Mouse (Mus musculus) fibroblast of lung, adult 2 months (primary cell): ENCODE measurements around the gene Ccdc85a.
"Not testable (repeated sequence)": the region's sequence is repeated elsewhere in the genome, so short reads cannot be mapped to it uniquely, and the experiment has no call there.

Experiments used
- DNase-seq: peaks from one replicate; pipeline ENCODE4 v3.0.0-alpha.2; 2011; ENCODE audit warnings: low read depth

Gene Ccdc85a

GRCm38 (mm10) chr11:28422451-28423231 is 161.5 kb downstream of the Ccdc85a start:
- DNase-seq, result no peak

- no peak for DNase-seq
These were observed 168.3 kb downstream of the Ccdc85a start for GRCm38 (mm10) chr11:28415841-28416240.

DNA sequence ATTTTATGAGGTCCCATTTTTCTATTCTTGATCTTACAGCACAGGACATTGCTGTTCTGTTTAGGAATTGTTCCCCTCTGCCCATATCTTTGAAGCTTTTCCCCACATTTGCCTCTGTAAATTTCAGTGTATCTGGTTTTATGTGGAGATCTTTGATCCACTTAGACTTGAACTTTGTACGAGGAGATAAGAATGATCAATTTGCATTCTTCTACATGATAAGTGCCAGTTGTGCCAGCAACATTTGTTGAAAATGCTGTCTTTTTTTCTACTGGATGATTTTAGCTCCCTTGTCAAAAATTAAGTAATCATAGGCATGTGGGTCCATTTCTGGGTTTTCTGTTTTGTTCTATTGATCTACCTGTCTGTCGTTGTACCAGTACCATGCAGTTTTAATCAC is 174.2 kb downstream of the Ccdc85a start:
- DNase-seq, result not testable (repeated sequence)

DNA sequence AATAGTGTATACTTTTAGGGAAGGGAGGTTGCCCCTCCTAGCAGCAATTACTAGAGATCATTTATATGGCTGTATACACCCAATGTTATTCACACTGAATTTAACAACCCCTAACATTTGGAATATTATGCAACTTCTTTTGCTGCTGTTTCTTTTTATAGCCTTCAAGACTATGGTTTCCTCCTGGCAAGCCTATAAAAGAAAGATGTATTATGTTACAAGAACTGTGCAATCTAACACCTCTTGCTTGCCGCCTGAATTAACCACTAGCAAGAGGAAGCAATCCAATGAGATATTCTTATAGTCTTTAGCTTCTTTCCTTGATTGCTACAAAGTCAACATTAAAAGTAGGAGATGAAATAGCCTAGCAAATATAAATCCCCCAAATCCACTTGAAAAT is 187.0 kb downstream of the Ccdc85a start:
- no peak for DNase-seq

DNA sequence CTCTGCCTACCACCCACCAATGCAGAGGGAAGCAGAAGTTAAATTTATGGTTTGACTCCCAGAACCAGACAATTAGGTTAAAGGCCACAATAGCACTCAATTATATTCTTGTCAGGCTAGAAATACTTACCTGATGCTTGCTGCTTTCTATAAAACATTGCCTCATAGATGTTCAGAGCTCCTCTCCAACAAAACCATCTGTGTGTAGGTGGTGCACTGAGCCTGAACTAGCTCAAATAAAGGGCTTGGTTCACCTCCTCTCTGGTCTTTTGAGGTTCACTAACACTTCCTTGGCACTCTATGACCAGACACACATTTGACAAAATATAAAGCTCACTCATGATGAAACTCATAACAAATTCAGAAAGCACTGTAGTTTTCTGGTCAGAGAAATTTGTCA is 208.2 kb downstream of the Ccdc85a start:
- DNase-seq, result no peak

DNA sequence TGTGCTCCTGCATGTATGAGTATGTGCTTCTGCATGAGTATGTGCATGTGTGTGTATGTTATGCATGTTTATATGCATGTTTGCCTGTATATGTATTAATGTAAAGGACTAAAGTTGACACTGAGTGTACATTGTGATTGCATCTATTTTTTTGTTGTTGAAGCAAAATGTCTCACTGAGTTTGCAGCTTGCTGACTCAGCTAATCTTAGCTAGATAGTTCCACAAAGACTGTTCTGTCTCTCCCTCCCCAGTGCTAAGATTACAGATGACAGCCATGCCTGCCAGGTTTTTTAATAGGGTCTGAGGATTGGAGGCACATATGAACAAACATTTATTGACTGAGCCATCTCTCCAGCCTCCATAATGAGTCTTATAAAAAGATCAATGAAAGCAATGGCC is 209.5 kb downstream of the Ccdc85a start:
- no peak for DNase-seq

DNA sequence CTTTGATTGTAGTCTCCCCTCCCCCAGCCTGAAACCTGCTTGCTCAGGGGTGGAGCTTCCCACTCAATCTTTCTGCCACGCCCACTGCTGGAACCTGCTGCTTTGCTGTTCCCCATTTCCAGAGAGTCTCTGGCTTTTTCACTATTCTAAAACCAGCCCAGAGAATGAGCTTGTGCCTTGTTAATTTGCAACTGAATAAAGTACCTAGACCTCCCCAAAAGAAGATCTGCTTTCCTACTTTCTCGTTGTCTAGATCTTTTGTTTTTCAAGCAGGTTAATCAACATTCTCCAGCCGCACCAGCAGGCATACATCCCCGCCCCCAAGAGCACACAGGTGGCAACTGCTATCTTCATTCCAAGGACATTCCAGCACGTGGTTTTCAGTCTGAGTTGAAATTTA is 212.7 kb downstream of the Ccdc85a start:
- DNase-seq, result not testable (repeated sequence)

DNA sequence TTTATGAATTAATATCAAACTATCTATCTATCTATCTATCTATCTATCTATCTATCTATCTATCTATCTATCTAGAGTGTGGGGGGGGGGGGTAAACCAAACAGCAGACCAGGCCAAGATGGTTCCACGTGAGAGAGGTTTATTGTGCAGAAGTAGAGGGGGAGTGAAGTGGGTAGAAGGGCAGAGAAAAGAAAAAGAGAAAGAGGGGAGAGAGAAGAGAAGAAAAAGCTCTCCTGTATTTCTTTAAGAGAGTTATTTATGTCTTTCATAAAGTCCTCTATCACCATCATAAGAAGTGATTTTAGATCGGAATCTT is 218.2 kb downstream of the Ccdc85a start:
- no peak for DNase-seq

- no peak for DNase-seq
These were observed 218.8 kb downstream of the Ccdc85a start for GRCm38 (mm10) chr11:28365209-28365928.

GRCm38 (mm10) chr11:28343465-28343864 is 240.7 kb downstream of the Ccdc85a start:
- DNase-seq, result no peak

DNA sequence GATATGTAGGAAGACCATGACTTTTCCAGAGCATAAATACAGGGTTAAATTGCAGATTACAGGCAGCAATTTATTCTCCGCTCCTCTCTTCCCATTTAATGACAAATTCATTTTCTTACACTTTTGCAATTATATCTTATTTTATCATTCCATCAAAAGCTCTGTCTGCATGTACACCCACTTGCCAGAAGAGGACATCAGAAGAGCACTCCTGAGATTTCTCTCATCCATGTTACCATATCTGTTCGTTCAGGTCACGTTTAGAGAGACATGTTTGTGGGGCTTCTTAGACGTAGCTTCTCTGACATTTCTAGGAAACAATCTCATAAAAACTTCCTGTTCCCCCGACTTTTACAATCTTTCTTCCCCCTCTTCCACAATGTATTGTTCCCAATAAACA is 242.2 kb downstream of the Ccdc85a start:
- DNase-seq, result no peak

GRCm38 (mm10) chr11:28339224-28340150 is 244.6 kb downstream of the Ccdc85a start, which contains the start of gene Gm6685:
TSS of gene Gm6685 (minus strand) at chr11:28339867.
- DNase-seq, result not testable (repeated sequence)
